In the genomic region with DNA sequence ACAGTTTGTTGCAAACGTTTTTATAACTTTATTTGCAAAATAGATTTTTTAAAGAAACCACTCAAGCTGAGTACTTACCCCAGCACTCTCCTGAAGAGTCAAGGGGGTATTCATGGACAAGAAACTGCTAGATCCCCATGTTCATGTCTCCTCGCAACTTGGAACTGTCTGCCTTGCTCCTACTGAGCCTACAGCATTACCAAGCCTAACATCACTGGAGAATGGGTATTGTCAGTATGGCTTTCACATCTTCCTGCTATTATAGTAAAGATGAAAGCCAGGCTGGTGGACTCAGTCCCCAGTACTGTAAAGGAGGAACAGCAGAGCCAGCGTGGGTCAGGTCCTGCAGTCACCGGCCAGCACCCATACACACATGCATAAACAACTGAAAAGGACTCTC, we compare ENCODE assay signal across 19 mouse cellular contexts. TPM values are rescaled to one million over a fixed set of nuclear protein-coding genes. Genes with fewer than 3 reads are reported as not detected.
DNase-seq lines count a peak whose midpoint lies in the region; TF ChIP-seq lines count a peak whose summit lies in the region.
"Had no signal": no experiment of that assay in that cellular context is flagged by ENCODE, and none has a peak within 500 bp of the region (broad histone marks: within the 10 kb centered on the region; RNA-seq: fewer than 3 reads in every experiment).

Podn (minus strand) TSS at position 101 of the 400 bp plus-strand sequence.

- H3K4me1 ChIP-seq in kidney, adult 2 months (ENCODE audit: control insufficient read depth, insufficient read depth, low read length) = peaks cover 9% of the 10 kb centered on the region; the same call in 1 of the 2 replicates
- H3K4me1 ChIP-seq: hindbrain, embryonic 15.5 days; intestine, embryonic 15.5 days; kidney, embryonic 15.5 days; limb, embryonic 10.5 days had no signal

- 80% methylated on average over 4 of the region's 4 CpGs for whole genome bisulfite sequencing in kidney, adult 2 months

- H3K27me3 ChIP-seq in kidney, adult 2 months (replicated peaks; ENCODE audit: control insufficient read depth, insufficient read depth, low read length) = no peaks in the 10 kb centered on the region
- H3K27me3 ChIP-seq: hindbrain, embryonic 15.5 days; intestine, embryonic 15.5 days; kidney, embryonic 15.5 days had no signal

- H3K4me3 ChIP-seq in kidney, adult 2 months (ENCODE audit: insufficient read depth, low read depth, low read length) = no peak within 1 kb of the TSS
- H3K4me3 ChIP-seq: hindbrain, embryonic 15.5 days; intestine, embryonic 15.5 days; kidney, embryonic 15.5 days; limb, embryonic 10.5 days had no signal

- DNase-seq in adrenal gland, adult 2 months = no peak
- no peak for DNase-seq in adrenal gland, postnatal 14 days
- no peak for DNase-seq in kidney, adult 2 months
- DNase-seq in kidney, adult 8-10 months = no peak
- DNase-seq in urinary bladder, adult 2 months (ENCODE audit: low spot score) = no peak
- no peak for DNase-seq in urinary bladder, postnatal 36 days (ENCODE audit: low spot score in 2 of 2)
- no peak for DNase-seq in kidney, adult 11 months
- DNase-seq in cerebellum, adult 8-10 months = no peak
- DNase-seq: adrenal gland, postnatal 10 days; cerebellum, adult 9-10 months; gastrocnemius, postnatal 36 days; liver; lung, postnatal 10 days; thymus, postnatal 25 days had no signal

- peak within 1 kb of the TSS; percentile 96 for H3K27ac ChIP-seq in kidney, adult 2 months (ENCODE audit: insufficient read depth, low read depth, low read length)
- H3K27ac ChIP-seq: hindbrain, embryonic 15.5 days; intestine, embryonic 15.5 days; kidney, embryonic 15.5 days; limb, embryonic 10.5 days had no signal

- TF ChIP-seq CTCF in kidney, adult 2 months (conservative IDR thresholded peaks at IDR 0.05; ENCODE audit: insufficient read depth, insufficient read length, low read depth, low read length) = no peak

- TF ChIP-seq POLR2A in kidney, adult 2 months (IDR thresholded peaks at IDR 0.05; ENCODE audit: low read depth, low read length) = no peak

- H3K36me3 ChIP-seq in kidney, adult 2 months (ENCODE audit: control insufficient read depth, insufficient read depth, low read length) = peaks cover 4% of the 10 kb centered on the region; the same call in 1 of the 2 replicates
- H3K36me3 ChIP-seq: intestine, embryonic 15.5 days had no signal

RNA-seq across cellular contexts. Expression of gene Podn, which starts in this region (rescaled TPM):
- 10 to 100 TPM in 1 of 2 experiments, 1 to 10 TPM in 1; 8.0 to 17.4 TPM for total RNA-seq in adrenal gland, adult 2 months (2021)
- 17.6 and 21.9 TPM in 2 replicates for polyA plus RNA-seq in adrenal gland, adult 2 months (2012; rRNA removed)
- 8.1 and 8.2 TPM in 2 replicates for total RNA-seq in adrenal gland, postnatal 14 days (2021)
- polyA plus RNA-seq in kidney, adult 2 months (2012; rRNA removed) = 29.8 and 30.4 TPM in 2 replicates
- polyA plus RNA-seq in urinary bladder, adult 2 months (2012; rRNA removed) = 93.0 and 110 TPM in 2 replicates
- polyA plus RNA-seq: activated CD4-positive, CD25-positive, alpha-beta regulatory T cell, adult 4 months had no signal
